Mouse (Mus musculus) liver, postnatal 0 days (tissue): ENCODE data around the gene Ppm1j.

Experiments
- CTCF ChIP-seq: sonication (generic); IDR thresholded peaks from 2 replicates; pipeline ENCODE4 v1.5.1; 2016; ENCODE audit warnings: antibody characterized with exemption, low read depth
- EP300 ChIP-seq: IDR thresholded peaks from 2 replicates; pipeline ENCODE4 v1.6.1; 2016; ENCODE audit warnings: antibody characterized with exemption, low read depth, mild to moderate bottlenecking

DNA sequence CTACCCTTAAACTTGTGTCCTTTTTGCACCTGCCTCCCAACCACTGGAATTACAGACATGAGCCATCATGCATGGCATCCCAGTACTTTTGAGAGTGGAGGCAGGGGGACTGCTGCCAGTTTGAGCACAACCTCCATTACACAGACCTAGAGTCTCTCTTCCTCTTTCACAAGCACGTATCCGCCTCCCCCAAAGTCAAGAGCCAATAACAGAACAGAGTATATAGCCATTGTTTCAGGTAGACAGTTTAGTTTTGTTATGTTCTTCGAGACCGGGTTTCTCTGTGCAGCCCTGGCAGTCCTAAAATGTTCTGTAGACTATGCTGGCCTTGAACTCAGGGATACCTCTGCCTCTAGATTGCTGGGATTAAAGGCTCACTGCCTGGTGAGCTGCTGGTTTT, 31.4 kb downstream of the Ppm1j start:
- TF ChIP-seq CTCF (no peak), EP300 (no peak)
